Mouse (Mus musculus) cerebellum, postnatal 14 days (tissue): Measurements from ENCODE around the gene Kcnh1.

ENCODE experiments used
- DNase-seq, 2 experiments: peaks; one replicate each; pipeline ENCODE4 v3.0.0; 2021; ENCODE audit warnings: mixed read lengths in 2 of 2

Gene Kcnh1

GRCm38 (mm10) chr1:192331207-192331606, 140.6 kb downstream of the Kcnh1 start:
- no peak for DNase-seq

- DNase-seq, result no peak
Measured at GRCm38 (mm10) chr1:192336029-192336428, 145.5 kb downstream of the Kcnh1 start.

GRCm38 (mm10) chr1:192339361-192340077, 148.9 kb downstream of the Kcnh1 start:
- DNase-seq, result peak; percentile 58 to 62

GRCm38 (mm10) chr1:192341774-192342173, 151.2 kb downstream of the Kcnh1 start:
- DNase-seq, result peak in 1 of 2 experiments; percentile 38

- DNase-seq, result no peak
Measured at GRCm38 (mm10) chr1:192343996-192344395, 153.4 kb downstream of the Kcnh1 start.

GRCm38 (mm10) chr1:192347327-192347726, 156.8 kb downstream of the Kcnh1 start:
- peak; percentile 44 to 46 for DNase-seq

GRCm38 (mm10) chr1:192356231-192356630, 165.7 kb downstream of the Kcnh1 start:
- DNase-seq, result peak; percentile 62 to 71

GRCm38 (mm10) chr1:192359212-192359611, 168.6 kb downstream of the Kcnh1 start:
- DNase-seq, result no peak

- DNase-seq, result no peak
Measured at GRCm38 (mm10) chr1:192368336-192368735, 177.8 kb downstream of the Kcnh1 start.

- DNase-seq, result no peak
Measured at GRCm38 (mm10) chr1:192371943-192372614, 181.5 kb downstream of the Kcnh1 start.

- DNase-seq, result no peak
Measured at GRCm38 (mm10) chr1:192378546-192379075, 188.0 kb downstream of the Kcnh1 start.

GRCm38 (mm10) chr1:192380596-192381041, 190.0 kb downstream of the Kcnh1 start:
- DNase-seq, result peak; percentile 88

- DNase-seq, result peak; percentile 90 to 94
Measured at GRCm38 (mm10) chr1:192387624-192388023, 197.1 kb downstream of the Kcnh1 start.

- no peak for DNase-seq
Measured at GRCm38 (mm10) chr1:192391041-192391440, 200.5 kb downstream of the Kcnh1 start.

GRCm38 (mm10) chr1:192392232-192392631, 201.7 kb downstream of the Kcnh1 start:
- no peak for DNase-seq

GRCm38 (mm10) chr1:192399667-192400490, 209.3 kb downstream of the Kcnh1 start:
- DNase-seq, result no peak

- peak; percentile 71 to 74 for DNase-seq
Measured at GRCm38 (mm10) chr1:192400991-192401390, 210.4 kb downstream of the Kcnh1 start.

- no peak for DNase-seq
Measured at GRCm38 (mm10) chr1:192402911-192403704, 212.5 kb downstream of the Kcnh1 start.

- no peak for DNase-seq
Measured at GRCm38 (mm10) chr1:192405136-192405535, 214.6 kb downstream of the Kcnh1 start.

GRCm38 (mm10) chr1:192406589-192406988, 216.0 kb downstream of the Kcnh1 start:
- DNase-seq, result no peak

- peak; percentile 38 to 68 for DNase-seq
Measured at GRCm38 (mm10) chr1:192415813-192416212, 225.2 kb downstream of the Kcnh1 start.

- peak in 1 of 2 experiments; percentile 47 for DNase-seq
Measured at GRCm38 (mm10) chr1:192416241-192416821, 225.8 kb downstream of the Kcnh1 start.
